Mouse (Mus musculus) cerebellum, postnatal 36 days (tissue): Measurements from ENCODE around the gene Acsf3.

Experiments
- DNase-seq, 2 experiments: peaks; one replicate each; pipeline ENCODE4 v3.0.0; 2021 to 2022; ENCODE audit warnings: mixed read lengths in 2 of 2

Gene Acsf3

GRCm38 (mm10) chr8:122811870-122812494, 36.7 kb downstream of the Acsf3 start:
- no peak for DNase-seq

GRCm38 (mm10) chr8:122812610-122813250, 37.4 kb downstream of the Acsf3 start:
- DNase-seq, result no peak

GRCm38 (mm10) chr8:122814608-122815007, 39.3 kb downstream of the Acsf3 start:
- no peak for DNase-seq

DNA sequence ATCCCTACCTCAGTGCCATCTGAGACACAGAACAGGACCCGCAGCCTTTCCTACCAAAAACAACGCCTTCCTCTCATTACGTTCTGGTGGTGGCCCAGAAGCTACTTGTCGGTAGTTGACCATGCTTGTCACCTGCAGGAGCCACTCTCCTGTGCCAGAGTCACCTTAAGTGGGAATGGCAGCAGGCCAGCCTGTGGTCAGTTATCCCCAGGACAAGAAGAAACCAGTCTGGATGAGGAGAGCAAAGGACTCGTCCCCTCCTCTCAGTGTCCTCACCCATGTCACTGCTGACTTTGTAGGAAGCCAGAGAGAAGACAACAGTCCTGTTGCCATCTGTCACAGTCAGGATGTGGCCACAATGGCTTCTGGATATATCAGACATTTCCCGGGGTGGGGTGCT, 41.7 kb downstream of the Acsf3 start:
- no peak for DNase-seq

- DNase-seq, result no peak
Measured at GRCm38 (mm10) chr8:122817724-122818496, 42.6 kb downstream of the Acsf3 start.

DNA sequence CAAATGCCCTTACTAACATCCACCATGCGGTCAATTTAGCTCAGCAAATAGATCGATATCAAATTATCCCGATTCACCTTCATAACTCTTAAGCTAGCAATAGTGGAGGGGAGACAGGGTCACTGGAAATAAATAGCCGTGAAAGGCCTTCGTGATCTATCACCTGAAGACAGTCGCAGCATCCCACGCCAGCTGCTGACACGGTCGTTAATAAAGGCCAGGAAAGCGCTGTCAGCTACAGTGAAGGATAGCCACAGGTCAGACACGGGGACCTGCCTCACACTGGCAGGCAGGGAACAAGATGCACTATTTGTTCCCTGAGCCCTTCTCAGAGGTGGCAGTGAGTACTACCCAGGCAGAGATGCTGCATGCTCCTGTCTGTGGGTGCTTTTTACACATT, 44.5 kb downstream of the Acsf3 start:
- DNase-seq, result no peak

GRCm38 (mm10) chr8:122824571-122824970, 49.3 kb downstream of the Acsf3 start:
- peak; percentile 75 to 76 for DNase-seq

DNA sequence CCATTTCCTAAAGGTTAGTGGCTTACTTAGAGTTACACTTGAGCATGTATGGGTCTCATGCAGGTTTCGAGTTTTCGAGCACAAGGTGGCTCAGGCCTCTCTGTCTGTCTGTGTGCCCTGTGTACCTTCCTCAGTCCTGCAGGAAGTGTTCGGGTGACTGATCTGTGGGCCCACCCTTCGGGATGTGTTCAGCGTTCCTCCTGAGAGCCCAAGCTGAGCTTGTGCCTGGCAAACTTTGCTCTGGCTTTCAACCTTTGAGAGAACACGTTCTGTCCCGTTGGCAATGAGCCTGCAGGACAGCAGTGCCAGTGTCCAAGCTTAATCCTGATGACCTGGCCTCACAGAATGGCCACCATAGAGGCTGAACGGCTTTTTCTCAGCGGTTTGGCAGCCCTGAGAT, 49.7 kb downstream of the Acsf3 start:
- peak in 1 of 2 experiments; percentile 47 for DNase-seq

DNA sequence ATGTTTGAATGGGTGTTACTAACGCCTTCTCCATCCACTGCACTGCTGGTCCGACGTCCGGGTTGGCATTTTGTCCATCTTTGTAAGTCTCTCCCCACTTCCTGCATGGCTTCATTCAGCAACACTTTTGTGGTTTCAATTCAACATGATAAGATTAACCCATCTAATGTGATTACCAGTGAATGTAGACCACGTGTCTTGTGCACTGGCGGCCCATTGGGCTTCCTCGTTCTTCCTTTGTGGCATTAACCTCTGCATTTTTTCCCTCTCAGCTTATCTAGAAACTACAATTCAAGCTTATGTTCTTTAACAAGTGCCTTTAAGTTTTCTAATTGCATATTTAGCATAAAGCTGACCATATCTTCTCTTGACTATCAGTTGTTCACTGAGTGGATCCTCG, 50.1 kb downstream of the Acsf3 start:
- no peak for DNase-seq

- no peak for DNase-seq
Measured at GRCm38 (mm10) chr8:122829396-122829795, 54.1 kb downstream of the Acsf3 start.

GRCm38 (mm10) chr8:122830349-122831061, 55.2 kb downstream of the Acsf3 start:
- peak; percentile 97 to 99 for DNase-seq

GRCm38 (mm10) chr8:122834416-122834815, 59.1 kb downstream of the Acsf3 start:
- DNase-seq, result no peak

DNA sequence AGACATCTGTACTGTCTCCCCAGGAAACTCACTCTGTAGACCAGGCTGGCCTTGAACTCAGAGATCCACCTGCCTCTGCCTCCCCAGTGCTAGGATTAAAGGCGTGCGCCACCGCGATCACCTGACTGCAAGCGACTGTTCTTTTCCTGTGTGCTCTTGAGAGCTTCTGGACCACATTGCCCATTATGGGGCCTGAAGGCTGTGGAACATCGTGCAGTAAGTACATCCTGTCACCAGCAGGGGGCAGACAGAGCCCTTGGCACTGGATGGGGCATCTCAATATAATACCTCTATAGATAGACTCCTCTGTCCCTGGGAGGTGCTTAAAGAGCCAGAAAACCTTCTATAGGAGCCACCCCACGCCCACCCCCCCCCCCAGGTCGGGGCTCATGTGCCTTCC, 59.7 kb downstream of the Acsf3 start:
- peak; percentile 90 to 92 for DNase-seq

GRCm38 (mm10) chr8:122836199-122836598, 60.9 kb downstream of the Acsf3 start:
- DNase-seq, result no peak

GRCm38 (mm10) chr8:122836696-122837095, 61.4 kb downstream of the Acsf3 start:
- DNase-seq, result no peak

GRCm38 (mm10) chr8:122844161-122844560, 68.9 kb downstream of the Acsf3 start:
- DNase-seq, result no peak

- peak in 1 of 2 experiments; percentile 25 for DNase-seq
Measured at GRCm38 (mm10) chr8:122845662-122846061, 70.4 kb downstream of the Acsf3 start.

- DNase-seq, result peak; percentile 82 to 91
Measured at GRCm38 (mm10) chr8:122847829-122848561, 72.7 kb downstream of the Acsf3 start, which contains the start of gene Cdh15. Gene Cdh15 (plus strand): TSS chr8:122847966.

- no peak for DNase-seq
Measured at GRCm38 (mm10) chr8:122849152-122849910, 74.0 kb downstream of the Acsf3 start.

DNA sequence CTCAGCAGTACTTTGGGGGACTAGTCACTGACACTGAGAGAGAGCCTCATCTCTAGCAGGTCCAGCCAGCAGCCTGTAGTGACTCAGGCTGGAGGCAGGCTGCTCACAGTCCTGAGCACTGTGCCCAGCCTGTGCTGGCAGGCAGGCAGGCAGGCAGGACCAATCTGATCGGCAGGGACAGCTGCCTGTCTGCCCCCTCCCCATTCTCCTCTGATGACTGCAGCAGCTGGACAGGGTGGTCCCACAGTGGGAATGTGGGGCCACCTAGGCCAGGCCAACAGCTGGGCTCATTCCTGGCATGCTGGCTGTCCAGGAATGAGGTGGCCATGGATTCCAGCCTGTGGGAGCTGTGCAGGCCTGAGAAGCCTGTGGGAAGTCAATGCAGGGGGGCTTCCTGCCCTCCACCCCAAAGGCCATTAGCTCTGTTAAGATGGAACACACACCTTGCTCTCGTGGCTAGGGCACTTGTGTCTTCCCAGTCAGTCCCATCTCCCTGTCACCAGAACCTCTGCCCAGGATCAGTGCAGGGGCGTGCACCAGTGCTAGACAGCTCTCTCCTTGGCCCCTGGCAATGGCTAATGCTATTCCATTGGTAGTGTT, 75.5 kb downstream of the Acsf3 start:
- DNase-seq, result peak in 1 of 2 experiments; percentile 43
